Mouse (Mus musculus) layer of hippocampus, adult 6 months (tissue): ENCODE measurements around the gene Pigs. TPM values are rescaled to one million over a fixed set of nuclear protein-coding genes. Genes with fewer than 3 reads are reported as not detected.

Experiments used
- long read RNA-seq, 2 experiments: library from polyadenylated mRNA; unstranded; transcript quantifications; one replicate each; pipeline ENCODE4 v2.0.0; 2019 to 2020
- polyA plus RNA-seq: library from polyadenylated mRNA; unstranded; fragments of <200 nt; fragmentation: Nextera tagmentation; gene quantifications from 2 replicates; pipeline ENCODE4 v1.2.3, GENCODE M21; 2021

Gene Pigs
- 81.1 and 86.7 TPM in 2 replicates for polyA plus RNA-seq
- long read RNA-seq, experiment 1, transcript Pigs-201 (12 exons, 2,501 nt): major isoform, 107 of 135 reads
- long read RNA-seq, experiment 1, partial matches to known transcripts: 26 of 135 reads
- long read RNA-seq, experiment 1, other reads (novel, unspliced or antisense): 2 of 135 reads
- long read RNA-seq, experiment 2, transcript Pigs-201 (12 exons, 2,501 nt): major isoform, 499 of 615 reads
- long read RNA-seq, experiment 2, partial matches to known transcripts: 81 of 615 reads
- long read RNA-seq, experiment 2, other reads (novel, unspliced or antisense): 35 of 615 reads

DNA sequence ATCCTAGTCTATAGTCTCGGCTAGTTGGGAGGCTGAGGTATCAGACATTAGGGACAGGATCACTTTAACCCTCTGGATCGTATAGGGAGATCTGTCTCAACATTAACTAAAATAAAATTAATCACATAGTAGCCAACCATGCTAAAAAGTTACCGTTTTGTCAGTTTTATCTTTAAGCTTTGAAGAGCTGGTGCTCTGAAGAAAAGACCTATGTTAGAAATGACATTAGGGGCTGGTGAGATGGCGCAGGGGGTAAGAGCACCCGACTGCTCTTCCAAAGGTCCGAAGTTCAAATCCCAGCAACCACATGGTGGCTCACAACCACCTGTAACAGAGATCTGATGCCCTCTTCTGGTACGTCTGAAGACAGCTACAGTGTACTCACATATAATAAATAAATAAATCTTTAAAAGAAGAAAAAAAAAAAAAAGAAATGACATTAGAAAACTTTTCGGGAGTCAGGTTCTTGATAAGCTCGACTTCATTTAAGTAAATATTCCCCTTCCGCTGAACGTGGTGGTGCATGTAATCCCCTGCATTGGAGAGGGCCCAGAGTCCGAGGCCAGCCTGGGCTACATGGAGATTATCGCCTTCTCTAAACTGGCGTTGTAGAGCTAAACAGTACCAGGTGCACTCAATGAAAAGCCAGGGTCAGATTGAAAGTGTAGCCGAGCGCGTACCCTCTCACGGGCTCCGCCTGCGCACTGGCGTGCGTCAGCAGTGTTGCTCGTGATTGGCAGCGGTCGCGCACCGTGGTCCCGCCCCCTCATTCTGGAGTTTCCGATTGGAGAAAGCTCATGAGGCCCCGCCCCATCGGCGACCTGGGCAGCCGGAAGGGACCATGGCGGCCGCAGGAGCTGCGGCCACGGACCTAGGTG is at the start of gene Pigs:
Pigs (plus strand) TSS at position 782 of the 878 bp plus-strand sequence.

DNA sequence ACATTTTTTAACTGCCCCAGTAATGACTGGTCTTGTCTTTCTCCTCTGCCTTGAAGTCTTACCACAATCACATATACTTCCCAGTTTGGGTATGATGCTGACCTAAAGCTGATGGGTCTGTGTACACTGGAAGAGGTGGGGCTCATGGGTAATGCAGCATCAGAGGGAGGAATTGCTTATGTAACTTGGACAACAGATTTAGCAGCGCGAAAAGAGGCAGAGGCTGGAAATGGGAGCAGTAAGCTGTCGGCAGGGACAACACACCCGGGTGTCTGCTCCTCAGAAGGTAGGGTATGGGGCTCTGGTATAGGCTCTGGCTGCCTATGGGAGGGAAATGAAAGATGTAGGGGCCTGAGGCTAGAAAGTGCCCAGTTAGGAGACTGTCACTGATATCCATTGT is 37.6 kb upstream of the Pigs start, which contains the start of gene BC030499:
BC030499 (plus strand) TSS at position 188 of the 400 bp plus-strand sequence.

DNA sequence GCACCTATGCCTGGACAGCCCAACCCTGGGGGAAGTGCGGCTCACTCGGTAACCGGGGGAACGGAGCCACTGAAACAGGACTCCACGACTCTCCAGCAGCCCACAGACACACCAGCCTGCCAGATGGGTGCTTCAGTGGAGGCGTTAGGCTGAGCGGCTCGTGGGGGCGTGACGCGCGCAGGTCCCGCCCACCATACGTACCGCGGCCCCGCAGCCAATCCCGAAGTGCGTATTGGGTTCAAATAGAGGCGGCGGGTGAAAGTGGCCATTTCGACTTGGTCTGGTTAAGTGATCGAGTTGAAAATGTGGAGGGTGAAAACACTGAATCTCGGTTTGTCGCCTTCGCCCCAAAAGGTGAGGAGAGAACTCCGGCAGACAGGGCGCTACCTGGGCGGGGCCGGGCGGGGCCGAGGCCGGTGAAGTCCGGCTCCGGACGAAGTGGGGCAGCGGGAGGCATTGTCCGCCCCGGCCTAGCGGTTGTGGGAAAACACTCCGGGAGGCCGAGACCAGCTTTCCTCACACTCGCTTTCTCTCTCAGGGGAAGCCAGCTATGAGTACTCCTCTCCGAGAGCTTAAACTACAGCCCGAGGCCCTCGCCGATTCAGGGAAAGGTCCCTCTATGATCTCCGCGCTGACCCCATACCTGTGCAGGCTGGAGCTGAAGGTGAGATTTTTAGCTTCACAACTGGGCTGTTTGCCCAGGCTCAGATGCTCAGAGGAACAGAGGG is 26.7 kb upstream of the Pigs start, which contains the start of gene Spag5:
Spag5 (plus strand) TSS at position 173 of the 728 bp plus-strand sequence.

DNA sequence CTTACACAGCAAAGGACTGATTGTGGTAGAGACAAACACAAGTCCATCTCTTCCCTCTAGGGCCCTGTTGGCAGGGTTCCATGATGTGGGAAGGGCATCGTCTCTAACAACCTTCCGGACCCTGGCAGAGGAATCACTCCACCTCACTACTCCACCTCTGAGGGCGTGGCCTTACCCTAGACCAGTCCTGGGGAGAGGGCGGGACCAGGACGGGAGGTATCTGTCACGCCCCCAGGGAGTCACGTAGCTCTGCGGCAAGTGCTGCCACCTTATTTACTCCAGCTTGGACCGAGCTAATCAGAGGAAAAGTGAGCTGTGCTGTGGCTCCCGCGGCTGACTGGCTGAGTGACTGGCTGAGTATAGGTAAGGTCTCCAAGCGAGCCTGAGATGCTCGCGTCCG is 5.4 kb upstream of the Pigs start, which contains the start of gene Aldoc:
Aldoc (plus strand) TSS at position 109 of the 400 bp plus-strand sequence.

DNA sequence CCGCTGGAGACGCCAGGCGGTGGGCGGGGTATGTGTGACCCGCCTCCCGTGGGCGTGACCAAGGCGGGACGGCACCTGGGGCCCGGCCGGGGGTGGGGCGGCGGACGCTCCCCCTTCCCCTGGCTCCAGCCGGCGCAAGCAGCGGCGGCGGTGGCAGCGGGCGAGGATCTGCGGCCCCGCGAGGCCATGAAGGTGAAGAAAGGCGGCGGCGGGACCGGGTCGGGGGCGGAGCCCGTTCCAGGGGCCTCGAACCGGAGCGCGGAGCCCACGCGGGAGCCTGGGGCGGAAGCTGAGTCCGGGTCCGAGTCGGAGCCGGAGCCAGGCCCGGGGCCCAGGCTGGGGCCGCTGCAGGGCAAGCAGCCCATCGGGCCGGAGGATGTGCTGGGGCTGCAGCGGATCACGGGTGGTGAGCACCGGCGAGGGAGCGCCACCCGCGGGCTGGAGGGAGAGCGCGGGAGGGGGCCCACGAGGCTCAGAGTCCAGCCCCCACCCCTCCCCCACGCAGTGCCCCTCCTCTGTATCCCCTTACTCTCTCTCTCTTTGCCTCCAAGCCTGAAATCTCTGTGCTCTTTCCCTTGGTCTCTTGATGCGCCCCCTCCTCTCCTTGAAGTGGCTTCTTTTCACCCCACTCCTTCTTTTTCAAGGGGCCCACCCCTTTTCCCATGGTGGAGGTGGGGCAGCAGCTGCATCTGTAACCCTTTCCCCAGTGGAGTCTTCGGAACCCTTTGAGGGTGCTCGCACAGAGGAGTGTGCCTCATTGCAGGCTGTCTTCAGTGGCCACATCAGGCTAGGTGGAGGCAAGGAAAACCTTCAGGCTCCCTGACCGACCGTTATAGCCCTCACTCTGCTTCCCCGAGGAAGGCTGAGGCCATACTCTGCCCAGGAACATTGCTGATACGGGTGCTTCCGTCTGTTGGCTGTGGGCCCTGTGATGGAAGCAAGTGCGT is 15.4 kb downstream of the Pigs start, which contains the start of gene Unc119:
Unc119 (plus strand) TSS at position 102 of the 947 bp plus-strand sequence.

DNA sequence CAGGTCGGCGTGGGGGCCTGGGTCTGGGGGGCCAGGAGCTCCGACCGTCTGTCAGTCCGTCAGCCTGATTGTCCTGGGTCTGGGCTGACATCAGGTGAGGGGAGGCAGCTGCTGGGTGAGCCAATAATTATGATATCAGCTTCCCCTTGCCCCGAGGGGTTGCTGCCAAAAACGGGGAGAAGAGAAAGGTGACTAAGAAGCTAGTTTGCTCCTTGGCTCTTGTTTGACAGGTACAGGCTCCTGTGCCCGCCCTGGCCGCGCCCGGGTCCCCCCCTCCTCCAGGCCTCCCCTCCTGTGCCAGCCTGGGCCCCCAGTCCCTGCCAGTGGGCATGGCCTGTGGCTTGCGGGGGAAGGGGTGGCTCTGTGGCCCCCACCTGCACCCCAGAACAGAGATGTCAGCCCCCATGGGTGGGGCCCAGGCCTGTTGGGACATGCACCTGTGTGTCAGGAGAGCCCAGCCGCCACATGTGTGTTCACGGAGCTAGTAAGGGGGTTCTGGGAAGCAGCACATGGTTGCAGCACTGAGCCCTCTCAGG is 58.4 kb downstream of the Pigs start, which contains the start of gene Foxn1:
Foxn1 (minus strand) TSS at position 51 of the 536 bp plus-strand sequence.

Other genes with a start within 250 kb of the Pigs start
- 10.9 and 11.1 TPM in 2 replicates for gene Eral1, start 248.0 kb upstream of the Pigs start, polyA plus RNA-seq
- 11.3 and 12.7 TPM in 2 replicates for gene Fam222b, start 233.8 kb upstream of the Pigs start, polyA plus RNA-seq
- 7.1 and 10.1 TPM in 2 replicates for gene Traf4, start 162.8 kb upstream of the Pigs start, polyA plus RNA-seq
- 1.4 and 2.0 TPM in 2 replicates for gene Nek8, start 151.7 kb upstream of the Pigs start, polyA plus RNA-seq
- gene Tlcd1, start 151.7 kb upstream of the Pigs start, polyA plus RNA-seq: 31.4 and 34.6 TPM in 2 replicates
- gene Rpl23a, start 144.8 kb upstream of the Pigs start, polyA plus RNA-seq: 1,474 and 1,588 TPM in 2 replicates
- 18.8 and 20.1 TPM in 2 replicates for gene Rab34, start 140.0 kb upstream of the Pigs start, polyA plus RNA-seq
- gene Proca1, start 135.0 kb upstream of the Pigs start, polyA plus RNA-seq: 4.6 and 5.2 TPM in 2 replicates
- gene Sdf2, start 82.7 kb upstream of the Pigs start, polyA plus RNA-seq: 144 and 168 TPM in 2 replicates
- gene Supt6, start 82.4 kb upstream of the Pigs start, polyA plus RNA-seq: 16.4 and 17.8 TPM in 2 replicates
- gene 2610507B11Rik, start 66.7 kb upstream of the Pigs start, polyA plus RNA-seq: 52.0 and 58.5 TPM in 2 replicates
- gene BC030499, start 37.6 kb upstream of the Pigs start, polyA plus RNA-seq: 0.56 and 0.58 TPM in 2 replicates
- 1.7 and 3.1 TPM in 2 replicates for gene Spag5, start 26.9 kb upstream of the Pigs start, polyA plus RNA-seq
- gene Aldoc, start 5.4 kb upstream of the Pigs start, polyA plus RNA-seq: 1,621 and 1,706 TPM in 2 replicates
- 7.4 and 9.1 TPM in 2 replicates for gene Unc119, start 15.1 kb downstream of the Pigs start, polyA plus RNA-seq
- gene Foxn1, start 58.1 kb downstream of the Pigs start, polyA plus RNA-seq: not detected in 2 replicates
- gene Slc13a2, start 93.8 kb downstream of the Pigs start, polyA plus RNA-seq: 0.05 TPM in 1 of 2 replicates, not detected in the other
- gene Slc46a1, start 137.3 kb downstream of the Pigs start, polyA plus RNA-seq: 19.4 and 22.6 TPM in 2 replicates
- gene Sarm1, start 169.3 kb downstream of the Pigs start, polyA plus RNA-seq: 18.9 and 21.1 TPM in 2 replicates
- 44.3 and 58.5 TPM in 2 replicates for gene Vtn, start 170.7 kb downstream of the Pigs start, polyA plus RNA-seq
- gene Sebox, start 175.0 kb downstream of the Pigs start, polyA plus RNA-seq: 5.8 and 6.2 TPM in 2 replicates
- gene Tmem199, start 183.8 kb downstream of the Pigs start, polyA plus RNA-seq: 63.3 and 66.5 TPM in 2 replicates
- 161 and 169 TPM in 2 replicates for gene Poldip2, start 183.8 kb downstream of the Pigs start, polyA plus RNA-seq
- 20.6 and 20.8 TPM in 2 replicates for gene Tnfaip1, start 207.9 kb downstream of the Pigs start, polyA plus RNA-seq
- gene Ift20, start 207.9 kb downstream of the Pigs start, polyA plus RNA-seq: 137 and 139 TPM in 2 replicates
- 25.3 and 31.4 TPM in 2 replicates for gene Tmem97, start 222.4 kb downstream of the Pigs start, polyA plus RNA-seq